Mouse (Mus musculus): ENCODE results near the gene Chd9.

DNA sequence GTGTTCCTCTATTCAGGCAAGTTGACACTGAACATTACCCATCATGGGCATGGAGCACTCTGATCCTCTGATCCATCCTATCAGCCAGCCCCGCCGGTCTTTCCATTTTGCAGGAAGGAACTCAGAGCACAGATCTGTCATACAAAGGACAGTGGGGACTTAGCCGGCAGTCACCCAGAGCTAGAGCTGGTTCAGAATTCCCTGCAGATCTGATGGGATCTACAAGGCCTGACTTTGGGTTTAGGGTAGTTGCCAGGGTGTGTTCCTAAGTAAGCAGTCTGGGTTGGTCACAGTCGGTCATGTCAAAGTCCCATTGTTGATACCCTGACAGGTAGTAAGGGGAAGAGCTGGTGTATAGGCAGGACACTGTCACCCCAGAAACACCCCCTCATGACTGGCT lies 39.8 kb downstream of the Chd9 start:
- no peak for TF ChIP-seq CTCF (IDR thresholded peaks at IDR 0.05; ENCODE audit: extremely low read depth, insufficient read depth, insufficient read length, insufficient replicate concordance)
- TF ChIP-seq POLR2A (IDR thresholded peaks at IDR 0.05; ENCODE audit: low read depth, low read length): no peak

Measured in spleen, adult 2 months (tissue).